Mouse (Mus musculus): ENCODE measurements around the gene Smad9. TPM values are rescaled to one million over a fixed set of nuclear protein-coding genes. Genes with fewer than 3 reads are reported as not detected.

Smad9 gene
- total RNA-seq, 2 experiments from 2014 or later: 7.1 to 7.6 TPM

DNA sequence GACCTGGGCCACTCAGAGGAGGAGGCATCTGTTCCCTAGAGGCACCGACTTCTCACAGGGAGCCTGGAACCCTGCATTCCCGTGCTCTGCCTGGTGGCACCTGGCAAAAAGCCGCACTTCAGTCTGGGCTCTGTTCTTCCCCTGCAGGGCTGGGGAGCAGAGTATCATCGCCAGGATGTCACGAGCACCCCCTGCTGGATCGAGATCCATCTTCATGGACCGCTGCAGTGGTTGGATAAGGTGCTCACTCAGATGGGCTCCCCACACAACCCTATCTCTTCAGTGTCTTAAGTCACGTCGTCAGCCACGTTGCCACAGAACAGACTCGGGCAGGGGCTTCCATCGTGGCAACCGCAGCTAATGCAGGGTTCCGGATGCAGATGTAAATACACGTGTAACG is 41.8 kb downstream of the Smad9 start:
- TF ChIP-seq CTCF (conservative IDR thresholded peaks at IDR 0.05): peak; percentile 79

DNA sequence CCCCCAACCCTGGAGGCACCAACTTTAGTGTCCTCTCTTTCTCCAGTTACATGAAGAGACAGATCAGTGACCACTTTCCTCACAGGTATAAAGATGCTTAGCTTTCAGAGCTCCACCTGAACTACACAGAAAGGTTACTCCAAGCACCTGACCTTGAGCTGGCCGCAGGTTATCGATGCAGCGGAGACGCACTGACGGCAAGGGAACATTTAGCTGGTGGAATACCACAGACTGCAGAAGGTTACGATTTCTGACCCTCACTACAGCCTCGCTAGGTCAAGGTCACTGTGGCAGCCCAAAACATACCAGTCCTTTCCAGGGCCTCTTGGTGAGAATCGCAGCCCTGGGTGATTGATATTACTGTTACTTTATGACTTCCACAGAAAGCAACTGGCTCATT is 48.3 kb downstream of the Smad9 start:
- Histone ChIP-seq H3K4me3 (no peak overlapping the region), H3K27ac (no peak overlapping the region)
- DNase-seq (ENCODE audit: low spot score in 2 of 2): no peak
- TF ChIP-seq CTCF (conservative IDR thresholded peaks at IDR 0.05): no peak

More for the DNA sequence above, 41.8 kb downstream of the Smad9 start:
- no peak overlapping the region for H3K27ac ChIP-seq
- peak; percentile 19 to 48 for DNase-seq (ENCODE audit: low spot score in 2 of 2)
- no peak overlapping the region for H3K4me3 ChIP-seq

DNA sequence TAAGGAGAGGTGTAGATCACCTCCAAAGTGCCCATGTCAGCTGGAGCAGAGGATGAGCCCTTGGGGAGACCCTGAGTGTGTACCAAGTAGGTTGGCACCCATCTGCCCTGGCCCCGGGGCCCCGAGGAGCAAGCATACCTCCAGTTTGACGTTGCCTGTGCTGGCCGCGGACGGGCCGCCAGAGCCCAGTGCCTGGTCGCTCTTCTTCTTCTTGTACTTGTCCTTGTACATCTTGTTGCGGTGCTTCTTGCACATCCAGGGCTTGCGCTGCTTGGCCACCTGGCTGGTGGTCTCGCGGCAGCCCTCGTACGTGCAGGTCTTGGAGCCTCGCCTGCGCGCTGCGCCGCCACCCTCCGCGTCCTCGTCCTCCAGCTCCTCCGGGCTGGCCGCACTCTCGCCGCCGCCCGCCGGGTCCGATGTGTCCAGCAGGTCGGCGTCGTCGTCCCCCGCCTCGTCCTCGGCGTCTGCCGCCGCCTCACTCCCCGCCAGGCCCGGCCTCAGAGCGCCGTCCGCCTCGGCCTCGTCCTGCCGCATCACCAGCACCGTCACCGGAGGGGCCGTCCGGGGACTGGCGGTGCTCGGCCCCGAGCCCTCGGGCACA is 51.8 kb downstream of the Smad9 start:
- peak overlapping the region; percentile 96 for H3K27ac ChIP-seq
- DNase-seq (ENCODE audit: low spot score in 2 of 2): peak in 1 of 2 experiments; percentile 42
- peak overlapping the region; percentile 67 for H3K4me3 ChIP-seq
- TF ChIP-seq CTCF (conservative IDR thresholded peaks at IDR 0.05): no peak

DNA sequence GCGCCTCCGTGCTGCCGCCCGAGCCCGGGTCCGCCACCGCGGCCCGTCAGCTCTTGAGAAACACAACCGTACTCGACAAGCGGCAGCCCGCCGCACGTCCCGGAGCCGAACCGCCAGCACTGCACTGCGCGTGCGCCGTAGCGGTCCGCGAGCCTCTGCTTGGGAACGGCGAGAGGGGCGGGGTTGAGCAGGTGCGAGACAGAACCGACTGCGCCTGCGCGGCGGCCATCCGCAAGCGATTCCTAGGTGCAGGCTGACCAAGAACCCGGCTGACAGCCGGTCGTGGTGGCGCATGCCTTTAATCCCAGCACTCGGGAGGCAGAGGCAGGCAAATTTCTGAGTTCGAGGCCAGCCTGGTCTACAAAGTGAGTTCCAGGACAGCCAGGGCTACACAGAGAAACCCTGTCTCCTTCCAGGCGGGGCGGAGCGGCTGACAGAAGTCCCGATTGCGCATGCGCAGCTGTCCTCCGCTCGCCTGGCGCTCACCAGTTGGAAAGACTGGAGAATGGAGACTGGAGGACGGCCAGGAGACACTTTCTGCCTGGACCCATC is 52.4 kb downstream of the Smad9 start, which contains the start of gene Rfxap:
Gene Rfxap (minus strand): TSS at position 126 of the 552 bp plus-strand sequence.
- H3K27ac ChIP-seq: peak within 1 kb of the TSS; percentile 96
- DNase-seq (ENCODE audit: low spot score in 2 of 2): peak; percentile 93 to 94
- peak within 1 kb of the TSS; percentile 67 for H3K4me3 ChIP-seq
- TF ChIP-seq CTCF (conservative IDR thresholded peaks at IDR 0.05): no peak

DNA sequence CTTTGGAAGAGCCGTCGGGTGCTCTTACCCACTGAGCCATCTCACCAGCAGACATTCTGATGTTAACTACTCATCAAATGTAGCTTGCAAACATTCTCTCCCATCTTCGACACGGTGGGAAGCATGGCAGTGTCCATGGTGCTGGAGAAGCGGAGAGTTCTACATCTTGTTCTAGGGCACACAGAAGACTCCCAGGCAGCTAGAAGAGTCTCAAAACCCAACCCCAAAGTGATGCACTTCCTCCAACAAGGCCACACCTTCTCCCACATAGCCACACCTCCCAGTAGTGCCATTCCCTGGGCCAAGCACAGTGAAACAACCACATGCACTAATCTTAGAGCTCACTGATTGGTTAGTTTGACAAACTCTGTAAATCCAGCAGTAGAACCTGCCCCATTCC is 53.7 kb downstream of the Smad9 start:
- no peak; the same call in none of the 2 replicates for TF ChIP-seq CTCF (conservative IDR thresholded peaks at IDR 0.05)
- no peak overlapping the region for H3K27ac ChIP-seq
- no peak overlapping the region for H3K4me3 ChIP-seq
- no peak for DNase-seq (ENCODE audit: low spot score in 2 of 2)

DNA sequence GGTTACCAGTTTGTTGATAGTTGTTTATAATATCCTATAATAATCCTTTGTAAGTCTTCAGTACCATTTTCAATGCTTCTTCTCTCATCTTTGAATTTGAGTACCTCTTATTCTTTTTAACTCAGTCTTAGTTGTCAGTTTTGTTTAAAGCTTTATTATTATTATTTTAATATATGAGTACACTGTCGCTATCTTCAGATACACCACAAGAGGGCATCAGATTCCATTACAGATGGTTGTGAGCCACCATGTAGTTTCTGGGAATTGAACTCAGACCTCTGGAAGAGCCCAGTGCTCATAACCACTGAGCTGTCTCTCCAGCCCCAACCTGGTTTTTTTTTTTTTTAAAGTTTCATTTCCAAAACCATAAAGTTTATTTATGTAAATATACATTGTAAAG is 56.2 kb downstream of the Smad9 start:
- Histone ChIP-seq H3K4me3 (no peak overlapping the region), H3K27ac (no peak overlapping the region)
- TF ChIP-seq CTCF (conservative IDR thresholded peaks at IDR 0.05): peak; percentile 66
- no peak for DNase-seq (ENCODE audit: low spot score in 2 of 2)

DNA sequence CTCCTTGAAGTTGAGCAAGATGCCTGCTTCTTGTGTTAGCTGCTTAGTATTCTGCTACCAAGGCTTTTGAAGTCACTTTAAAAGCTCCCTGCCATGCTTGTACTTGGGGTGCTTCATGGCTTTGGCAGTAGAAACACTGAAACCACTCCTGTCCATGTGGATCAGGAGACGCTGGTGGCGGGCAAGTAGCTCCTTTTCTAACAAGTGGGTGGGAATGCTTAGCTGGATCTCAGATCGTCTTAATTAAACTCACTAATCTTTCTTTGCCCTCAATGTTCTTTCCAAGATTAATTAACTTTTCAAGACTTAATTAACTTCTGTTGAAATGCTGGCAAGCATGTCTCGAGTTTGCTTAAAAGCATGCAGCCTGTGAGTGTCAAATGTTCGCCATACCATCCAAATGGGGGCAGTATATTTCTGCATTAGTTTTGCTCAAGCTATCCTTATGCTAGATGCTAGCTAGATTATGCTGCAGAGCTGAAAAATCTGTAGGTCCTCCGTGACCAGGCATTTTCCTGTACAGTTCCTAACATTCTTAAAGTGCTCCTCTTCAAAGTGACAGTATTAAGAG is 58.1 kb downstream of the Smad9 start:
- DNase-seq (ENCODE audit: low spot score in 2 of 2): no peak
- H3K4me3 ChIP-seq: no peak overlapping the region
- H3K27ac ChIP-seq: no peak overlapping the region
- peak; percentile 65 for TF ChIP-seq CTCF (conservative IDR thresholded peaks at IDR 0.05)

DNA sequence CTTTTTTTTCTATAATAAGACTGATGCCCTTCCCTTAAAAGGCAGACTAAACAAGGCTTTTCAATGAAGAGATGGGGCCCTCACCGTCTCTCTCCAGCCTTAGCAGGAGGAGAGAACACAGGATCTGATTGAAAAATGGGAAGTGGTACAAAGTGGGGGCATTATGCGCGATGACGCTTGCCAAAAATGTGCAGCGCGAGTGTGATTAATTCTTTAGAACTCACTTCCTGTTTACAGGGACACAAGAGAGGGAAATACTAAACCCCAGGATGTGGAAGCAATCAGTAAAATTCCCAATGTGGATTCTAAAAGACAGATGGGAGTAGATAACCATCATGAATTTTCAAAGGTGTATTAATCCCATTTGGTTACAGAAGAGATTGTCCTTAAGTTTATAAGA is 59.2 kb downstream of the Smad9 start:
- H3K27ac ChIP-seq: no peak overlapping the region
- no peak for DNase-seq (ENCODE audit: low spot score in 2 of 2)
- no peak overlapping the region for H3K4me3 ChIP-seq
- no peak for TF ChIP-seq CTCF (conservative IDR thresholded peaks at IDR 0.05)

DNA sequence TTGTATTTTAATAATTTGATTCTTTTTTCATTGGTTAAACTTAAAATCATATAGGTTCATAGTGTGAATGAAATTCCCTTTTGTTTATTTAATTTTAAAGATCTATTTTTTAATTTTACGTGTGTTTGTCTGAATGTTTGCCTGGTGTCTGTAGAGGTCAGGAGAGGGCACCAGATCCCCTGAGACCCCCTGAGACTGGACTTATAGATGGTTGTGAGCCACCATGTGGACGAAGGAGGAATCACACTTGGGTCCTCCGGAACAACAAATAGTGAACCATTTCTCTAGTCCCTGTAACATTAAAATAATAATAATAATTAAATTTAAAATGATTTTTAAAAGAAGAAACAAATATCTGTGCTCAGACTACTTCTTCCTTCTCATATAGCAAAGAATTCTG is 59.9 kb downstream of the Smad9 start:
- H3K4me3 ChIP-seq: no peak overlapping the region
- no peak overlapping the region for H3K27ac ChIP-seq
- TF ChIP-seq CTCF (conservative IDR thresholded peaks at IDR 0.05): peak; percentile 92
- DNase-seq (ENCODE audit: low spot score in 2 of 2): peak in 1 of 2 experiments; percentile 54

DNA sequence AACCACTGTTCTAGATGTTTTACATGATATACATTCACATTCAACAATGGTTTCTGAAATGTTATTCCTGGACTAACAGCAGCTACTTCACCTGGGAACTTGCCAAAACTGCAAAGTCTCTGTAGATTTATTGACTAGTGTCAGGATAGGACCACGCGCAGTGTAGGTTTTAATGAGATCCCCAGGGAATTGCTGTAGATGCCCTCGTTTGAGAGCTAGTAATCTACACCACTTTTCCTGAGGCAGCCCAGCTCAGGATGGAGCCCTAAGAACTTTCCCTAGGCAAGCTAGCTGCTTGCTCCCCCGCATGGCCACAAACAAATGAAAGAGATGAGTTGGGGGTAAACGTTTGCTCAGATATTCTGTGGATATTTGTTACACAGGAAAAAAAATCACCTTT is 67.1 kb downstream of the Smad9 start:
- no peak for TF ChIP-seq CTCF (conservative IDR thresholded peaks at IDR 0.05)

DNA sequence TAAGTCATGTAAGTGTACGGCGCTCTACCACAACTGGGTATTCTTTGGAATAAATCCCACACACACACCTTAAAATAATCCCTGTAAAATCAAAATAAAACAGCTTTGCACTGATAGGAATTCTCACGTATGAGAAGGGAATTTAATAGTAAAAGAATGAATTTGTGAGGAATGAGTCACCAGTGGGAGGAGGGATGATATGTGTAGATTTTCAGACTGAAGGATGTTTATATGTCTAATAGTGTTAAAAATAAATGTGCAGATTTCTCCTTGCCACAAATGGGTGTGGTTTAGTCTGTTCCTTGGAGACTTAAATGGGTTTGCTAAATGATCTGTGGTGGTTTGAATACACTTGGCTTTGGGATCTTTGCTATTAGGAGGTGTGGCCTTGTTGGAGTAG is 77.1 kb downstream of the Smad9 start:
- Histone ChIP-seq H3K4me3 (no peak overlapping the region), H3K27ac (no peak overlapping the region)
- no peak for DNase-seq (ENCODE audit: low spot score in 2 of 2)
- no peak for TF ChIP-seq CTCF (conservative IDR thresholded peaks at IDR 0.05)

More for the DNA sequence above, 67.1 kb downstream of the Smad9 start:
- Histone ChIP-seq H3K27ac (no peak overlapping the region), H3K4me3 (no peak overlapping the region)
- no peak for DNase-seq (ENCODE audit: low spot score in 2 of 2)

DNA sequence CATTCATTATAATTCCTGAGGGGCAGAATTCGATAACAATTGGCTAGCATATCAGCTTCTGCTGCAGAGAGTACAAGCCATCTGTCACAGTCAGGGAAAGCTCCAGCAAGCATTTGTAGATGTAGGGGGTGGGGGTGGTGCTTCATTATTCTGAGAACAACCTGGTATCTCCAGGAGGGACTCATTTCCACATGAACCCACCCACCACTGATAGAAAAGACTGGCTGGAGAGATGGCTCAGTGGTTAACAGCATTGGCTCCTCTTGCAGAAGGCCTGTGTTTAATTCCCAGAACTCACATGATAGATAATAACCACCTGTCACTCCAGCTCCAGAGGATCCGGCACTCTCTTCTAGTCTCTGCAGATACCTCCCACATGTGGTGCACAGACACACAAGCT is 80.0 kb downstream of the Smad9 start:
- peak; percentile 69 to 84 for DNase-seq (ENCODE audit: low spot score in 2 of 2)
- H3K4me3 ChIP-seq: no peak overlapping the region
- peak overlapping the region; percentile 69 for H3K27ac ChIP-seq
- no peak for TF ChIP-seq CTCF (conservative IDR thresholded peaks at IDR 0.05)

Other genes with a start within 250 kb of the Smad9 start
- 10 to 100 TPM; 52.3 to 53.3 TPM for gene Supt20, start 62.8 kb upstream of the Smad9 start, total RNA-seq (2021)
- not detected for gene Gm21958, start 41.2 kb upstream of the Smad9 start, total RNA-seq (2021)
- gene Exosc8, start 20.2 kb upstream of the Smad9 start, total RNA-seq (2021): 10 to 100 TPM; 30.4 to 41.4 TPM
- 10 to 100 TPM; 21.1 to 22.8 TPM for gene Alg5, start 20.0 kb upstream of the Smad9 start, total RNA-seq (2021)
- 10 to 100 TPM; 46.7 to 55.1 TPM for gene Rfxap, start 52.2 kb downstream of the Smad9 start, total RNA-seq (2021)
- gene Sertm1, start 160.3 kb downstream of the Smad9 start, total RNA-seq (2021): 10 to 100 TPM; 83.1 to 83.2 TPM